Mouse (Mus musculus): ENCODE measurements around the gene Fgf16.

DNA sequence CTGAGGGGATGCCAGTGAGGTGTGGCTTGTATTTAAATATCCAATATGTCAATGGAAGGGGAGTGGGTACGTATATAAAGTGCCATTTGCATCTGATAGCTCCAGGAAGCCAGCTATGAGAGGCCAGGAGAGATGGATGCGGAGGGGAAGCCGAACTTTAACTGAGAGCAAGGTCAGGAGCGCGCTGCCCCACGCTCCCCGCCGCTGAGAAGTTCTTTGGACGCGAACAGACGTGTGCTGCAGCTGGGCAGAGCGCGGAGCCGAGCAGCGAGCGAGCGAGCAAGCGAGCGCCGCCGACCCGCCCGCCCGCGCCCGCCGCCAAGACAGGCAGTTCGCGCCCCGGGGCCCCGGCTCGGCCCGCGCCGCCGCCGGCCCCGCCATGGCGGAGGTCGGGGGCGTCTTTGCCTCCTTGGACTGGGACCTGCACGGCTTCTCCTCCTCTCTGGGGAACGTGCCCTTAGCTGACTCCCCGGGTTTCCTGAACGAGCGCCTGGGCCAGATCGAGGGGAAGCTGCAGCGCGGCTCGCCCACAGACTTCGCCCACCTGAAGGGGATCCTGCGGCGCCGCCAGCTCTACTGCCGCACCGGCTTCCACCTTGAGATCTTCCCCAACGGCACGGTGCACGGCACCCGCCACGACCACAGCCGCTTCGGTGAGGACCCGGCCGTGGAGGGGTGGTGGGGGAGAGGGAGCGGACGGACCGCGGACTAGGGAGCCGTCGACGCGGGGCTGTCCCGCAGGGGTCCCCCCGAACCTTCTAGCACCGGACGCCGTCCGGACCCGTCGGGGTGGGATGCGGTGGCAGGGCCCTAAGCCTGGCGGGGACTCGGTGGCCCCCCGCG is at the start of gene Fgf16:
- TF ChIP-seq CTCF (IDR thresholded peaks at IDR 0.05; ENCODE audit: control insufficient read depth, insufficient read depth, insufficient read length) (no peak), MAX (IDR thresholded peaks at IDR 0.05) (no peak), USF1 (IDR thresholded peaks at IDR 0.05; ENCODE audit: low read depth) (no peak), MYOG (IDR thresholded peaks at IDR 0.05; ENCODE audit: control insufficient read depth, extremely low read depth, insufficient read length) (no peak)

All from C2C12 (cell line).